Mouse (Mus musculus) cerebellum, adult 2 months (tissue): Measurements from ENCODE around the gene Rab3b. TPM values are rescaled to one million over a fixed set of nuclear protein-coding genes. Genes with fewer than 3 reads are reported as not detected.

Experiments
- DNase-seq, 2 experiments: peaks; one replicate each; pipeline ENCODE4 v3.0.0; 2021
- H3K27ac ChIP-seq: fragments of 200-500 bp; 2 replicates; pipeline ENCODE4 v1.5.1; 2012; ENCODE audit warnings: low read length, control low read depth, inconsistent platforms; ENCODE audit not compliant: insufficient read depth
- H3K27me3 ChIP-seq: fragments of 200-500 bp; 2 replicates; pipeline ENCODE4 v1.6.1; 2012; ENCODE audit warnings: inconsistent platforms, mild to moderate bottlenecking, low read length, moderate library complexity; ENCODE audit not compliant: control insufficient read depth, insufficient read depth
- H3K4me1 ChIP-seq: fragments of 200-500 bp; 2 replicates; pipeline ENCODE4 v1.6.1; 2011; ENCODE audit warnings: low read length; ENCODE audit not compliant: control insufficient read depth, insufficient read depth
- H3K4me3 ChIP-seq: fragments of 200-500 bp; replicated peaks from 2 replicates; pipeline ENCODE3; 2011; ENCODE audit warnings: mild to moderate bottlenecking, low read depth, low read length, control low read depth; ENCODE audit not compliant: insufficient read depth
- CTCF ChIP-seq: fragments of 200-500 bp; IDR thresholded peaks from 2 replicates; pipeline ENCODE4 v1.5.1; 2011; ENCODE audit warnings: low read depth, mild to moderate bottlenecking, control low read depth, low read length, moderate library complexity, borderline replicate concordance; ENCODE audit not compliant: insufficient read depth
- POLR2A ChIP-seq: fragments of 200-500 bp; IDR thresholded peaks from 2 replicates; pipeline ENCODE4 v1.6.1; 2011; ENCODE audit warnings: low read length, control low read depth, borderline replicate concordance; ENCODE audit not compliant: insufficient read depth
- WGBS: fragments of 180-500 bp; shearing (Covaris S2); methylation state at CpG from one replicate; pipeline ENCODE4 v1.1.7; 2018; 5-methylcytosine and 5-hydroxymethylcytosine counted together
- polyA plus RNA-seq: library from polyadenylated mRNA; depleted of rRNA; stranded (reverse); fragments of >200 nt; gene quantifications from 2 replicates; pipeline ENCODE4 v1.2.3, GENCODE M21; 2012

The Rab3b gene
- polyA plus RNA-seq, 1 experiment = 42.5 TPM

DNA sequence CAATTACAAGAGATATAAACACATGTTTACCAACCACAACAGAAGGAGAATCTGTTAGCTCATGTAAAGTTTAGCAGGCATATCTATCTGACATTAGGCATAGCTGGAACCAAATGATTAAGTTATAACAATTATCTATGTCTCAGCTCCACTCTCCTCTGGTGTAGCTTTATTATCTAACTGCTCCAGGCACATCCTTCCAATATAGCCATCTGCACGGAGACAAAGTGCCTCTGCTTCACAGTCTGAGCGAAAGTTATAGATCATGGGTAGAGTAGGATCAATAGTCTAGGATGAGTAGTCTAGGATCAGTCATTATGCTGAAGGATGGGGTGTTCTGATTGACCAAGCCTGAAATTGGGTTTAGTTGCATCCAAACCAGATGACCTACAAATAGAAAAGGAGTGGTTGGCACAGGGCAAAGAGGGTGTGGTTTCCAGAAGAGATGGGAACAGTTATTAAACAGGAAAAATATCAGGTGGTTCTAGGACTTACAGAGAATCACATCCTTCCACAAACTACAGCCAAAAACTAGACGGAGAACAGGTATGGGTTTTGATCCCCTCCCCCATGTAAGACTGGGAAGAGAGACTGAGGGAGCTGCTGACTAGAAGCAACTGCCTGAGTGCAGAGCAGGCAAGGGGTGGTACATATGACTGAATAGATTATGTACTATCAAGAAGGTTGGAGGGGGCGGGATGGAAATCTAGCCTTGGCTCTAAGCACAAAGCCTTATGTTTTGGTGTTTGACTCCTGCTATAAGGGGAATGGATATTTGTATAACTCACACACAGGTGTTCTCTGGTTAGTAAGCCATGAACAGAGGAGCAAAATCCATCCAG lies 82.0 kb downstream of the Rab3b start:
- no peaks in the 10 kb centered on the region for H3K27me3 ChIP-seq
- TF ChIP-seq POLR2A = no peak
- 84% methylated on average over 4 of the region's 4 CpGs for WGBS
- H3K4me1 ChIP-seq = no peaks in the 10 kb centered on the region
- H3K27ac ChIP-seq = no peak overlapping the region
- H3K4me3 ChIP-seq = no peak overlapping the region
- no peak for DNase-seq

DNA sequence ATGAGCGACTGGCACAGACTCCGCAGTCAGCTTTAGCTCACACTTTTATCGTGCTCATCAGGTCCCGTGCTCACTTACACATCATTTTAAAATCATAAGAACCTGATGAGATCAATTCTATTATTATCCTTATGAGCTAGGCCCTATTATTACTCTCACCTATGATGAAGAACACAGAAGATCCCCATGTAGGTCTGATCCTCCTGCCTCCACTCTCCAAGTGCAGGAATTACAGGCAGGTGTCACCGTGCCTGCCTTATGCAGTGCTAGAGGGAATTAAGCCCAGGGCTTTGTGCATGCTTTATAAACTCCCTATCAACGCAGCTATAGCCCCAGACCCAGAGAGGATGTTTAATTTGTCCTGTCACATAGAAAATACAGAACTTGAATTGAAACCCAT lies 84.2 kb downstream of the Rab3b start:
- Histone ChIP-seq H3K4me1 (no peaks in the 10 kb centered on the region), H3K27ac (no peak overlapping the region), H3K27me3 (no peaks in the 10 kb centered on the region), H3K4me3 (no peak overlapping the region)
- no peak for TF ChIP-seq CTCF
- no peak for TF ChIP-seq POLR2A
- DNase-seq = no peak
- WGBS = 87% methylated on average over 6 of the region's 6 CpGs

DNA sequence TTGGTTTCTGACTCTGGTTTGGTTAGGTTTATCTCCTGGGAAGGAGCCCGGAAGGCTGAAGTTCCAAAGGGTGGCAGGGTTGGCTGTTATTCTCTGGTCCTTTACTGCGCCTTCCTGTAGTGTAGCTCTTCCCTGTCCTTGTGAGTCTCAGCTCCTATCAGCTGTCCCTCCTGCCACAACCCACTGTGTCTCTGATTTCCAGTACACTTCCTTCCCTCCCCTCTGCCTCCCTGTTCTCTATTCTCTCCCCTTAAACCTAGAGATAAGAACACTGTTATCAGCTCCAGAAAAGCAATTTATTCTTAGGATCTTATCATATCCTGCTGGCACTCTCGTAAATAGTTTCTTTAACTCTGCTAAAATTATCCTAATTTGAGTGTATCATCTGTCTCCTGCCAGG lies 90.7 kb downstream of the Rab3b start:
- no peak for DNase-seq
- Histone ChIP-seq H3K27me3 (no peaks in the 10 kb centered on the region), H3K4me1 (no peaks in the 10 kb centered on the region), H3K4me3 (no peak overlapping the region), H3K27ac (no peak overlapping the region)
- 82% methylated on average over 3 of the region's 3 CpGs for WGBS
- no peak for TF ChIP-seq CTCF
- TF ChIP-seq POLR2A = no peak

DNA sequence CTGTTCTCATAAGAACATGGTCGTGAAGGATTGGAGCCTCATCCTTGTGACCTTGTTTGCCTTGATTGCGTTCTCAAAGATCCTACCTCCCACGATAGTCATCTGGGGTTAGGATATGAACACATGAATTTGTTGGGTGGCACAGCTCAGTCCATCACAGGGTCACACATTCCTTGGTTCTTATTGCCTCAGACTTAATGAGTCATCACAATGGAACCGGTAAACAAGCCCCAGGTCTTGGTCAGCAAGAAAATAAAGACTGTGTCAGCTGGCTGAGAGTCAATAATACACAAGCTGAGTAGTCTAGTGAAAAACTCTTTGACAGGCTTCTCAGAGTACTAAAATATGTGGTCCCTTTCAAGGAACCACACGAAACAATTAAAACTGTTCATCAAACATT lies 92.2 kb downstream of the Rab3b start:
- no peaks in the 10 kb centered on the region for H3K4me1 ChIP-seq
- TF ChIP-seq POLR2A = no peak
- TF ChIP-seq CTCF = no peak
- H3K27ac ChIP-seq = no peak overlapping the region
- WGBS = 80% methylated on average over 5 of the region's 5 CpGs
- no peaks in the 10 kb centered on the region for H3K27me3 ChIP-seq
- no peak overlapping the region for H3K4me3 ChIP-seq
- DNase-seq = no peak

DNA sequence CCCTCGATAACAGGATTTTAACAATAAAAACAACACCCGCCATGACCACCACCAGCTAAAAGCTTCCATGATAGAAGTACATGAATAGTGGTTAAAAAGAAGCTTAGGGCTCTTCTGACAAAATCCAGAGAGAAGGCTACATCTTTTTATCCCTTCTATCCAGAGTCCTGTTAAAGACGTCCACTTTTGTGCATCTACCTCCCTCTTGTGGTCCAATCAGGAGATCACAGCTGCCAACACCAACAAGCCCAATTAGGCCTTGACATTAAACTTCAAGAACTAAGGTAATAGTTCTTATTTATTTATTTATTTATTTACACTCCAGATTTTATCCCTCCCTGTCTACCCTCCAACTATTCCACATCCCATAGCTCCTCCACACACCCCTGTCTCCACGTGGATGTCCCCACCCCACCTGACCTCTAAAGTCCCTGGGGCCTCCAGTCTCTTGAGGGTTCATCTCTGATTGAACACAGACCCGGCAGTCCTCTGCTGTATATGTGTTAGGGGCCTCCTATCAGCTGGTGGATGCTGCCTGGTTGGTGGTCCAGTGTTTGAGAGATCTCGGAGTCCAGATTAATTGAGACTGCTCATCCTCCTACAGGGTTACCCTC lies 97.7 kb downstream of the Rab3b start:
- H3K27me3 ChIP-seq = no peaks in the 10 kb centered on the region
- TF ChIP-seq POLR2A = no peak
- peak; percentile 73 for TF ChIP-seq CTCF
- DNase-seq = peak; percentile 45 to 50
- no peaks in the 10 kb centered on the region for H3K4me1 ChIP-seq
- no peak overlapping the region for H3K4me3 ChIP-seq
- 41% methylated on average over 6 of the region's 6 CpGs for WGBS
- no peak overlapping the region for H3K27ac ChIP-seq

DNA sequence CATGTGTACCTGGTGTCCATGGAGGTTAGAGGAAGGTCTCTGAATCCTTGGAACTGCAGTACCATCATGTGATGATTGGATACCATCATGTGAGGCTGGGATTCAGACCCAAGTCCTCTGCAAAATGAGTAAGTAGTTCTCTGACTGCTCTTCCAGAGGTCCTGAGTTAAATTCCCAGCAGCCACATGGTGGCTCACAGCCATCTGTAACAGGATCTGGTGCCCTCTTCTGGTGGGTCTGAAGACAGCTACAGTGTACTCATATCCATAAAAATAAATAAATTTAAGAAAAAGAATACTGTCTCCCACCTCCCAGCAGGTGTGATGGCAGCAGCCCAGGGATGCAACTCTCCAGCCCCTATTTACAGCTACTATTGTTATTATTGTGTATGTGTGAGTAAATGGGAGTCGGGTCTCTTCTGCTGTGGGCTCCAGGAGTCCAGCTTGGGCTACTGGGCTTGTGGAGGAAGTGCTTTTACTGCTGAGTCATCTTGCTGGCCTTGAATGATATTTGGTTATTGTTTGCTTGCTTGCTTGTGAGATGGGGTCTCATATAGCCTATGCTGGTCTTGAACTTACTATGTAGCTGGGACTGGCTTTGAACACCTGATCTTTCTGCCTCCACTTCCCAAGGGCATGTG lies 108.1 kb downstream of the Rab3b start:
- DNase-seq = no peak
- H3K4me1 ChIP-seq = no peaks in the 10 kb centered on the region
- no peaks in the 10 kb centered on the region for H3K27me3 ChIP-seq
- no peak overlapping the region for H3K27ac ChIP-seq
- TF ChIP-seq CTCF (no peak), POLR2A (no peak)
- no peak overlapping the region for H3K4me3 ChIP-seq
- WGBS = 74% methylated on average over 1 of the region's 1 CpGs

DNA sequence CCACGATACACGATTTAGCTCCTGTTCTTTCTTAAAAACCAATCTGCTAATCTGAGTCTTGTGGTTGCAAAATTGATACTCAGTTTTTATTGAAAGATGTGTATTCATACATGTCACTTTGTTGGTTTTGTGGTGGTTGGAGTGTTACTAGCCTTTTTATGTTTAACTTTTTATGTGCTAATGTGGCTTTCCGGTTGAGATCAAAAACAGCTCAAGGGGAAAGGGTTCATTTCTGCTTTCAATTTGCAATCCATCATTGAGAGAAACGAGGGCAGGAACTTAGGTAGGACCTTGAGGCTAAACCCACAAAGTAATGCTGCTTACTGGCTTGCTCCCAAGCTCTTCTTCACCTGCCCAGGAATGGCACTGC lies 108.6 kb downstream of the Rab3b start:
- TF ChIP-seq POLR2A = no peak
- TF ChIP-seq CTCF = no peak
- Histone ChIP-seq H3K4me1 (no peaks in the 10 kb centered on the region), H3K27me3 (no peaks in the 10 kb centered on the region), H3K27ac (no peak overlapping the region), H3K4me3 (no peak overlapping the region)
- DNase-seq = no peak
- WGBS = 82% methylated on average over 4 of the region's 4 CpGs

DNA sequence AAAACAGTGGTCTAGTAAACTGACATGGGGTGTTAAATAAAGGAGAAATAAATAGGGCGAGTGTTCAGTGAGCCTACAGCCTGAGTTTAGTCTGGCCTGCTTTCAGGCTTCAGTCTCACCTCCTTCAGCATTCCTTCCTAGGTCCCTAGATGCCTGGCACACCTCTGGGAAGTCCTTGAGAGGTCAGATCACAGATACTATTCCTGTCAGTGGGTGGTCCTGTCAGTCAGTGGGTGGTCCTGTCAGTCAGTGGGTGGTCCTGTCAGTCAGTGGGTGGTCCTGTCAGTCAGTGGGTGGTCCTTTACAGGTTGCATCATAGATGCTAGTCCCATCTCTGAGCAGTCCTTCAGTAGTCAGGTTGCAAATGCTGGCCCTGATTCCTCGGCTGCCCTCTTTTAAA lies 110.6 kb downstream of the Rab3b start:
- TF ChIP-seq CTCF = no peak
- DNase-seq = no peak
- no peaks in the 10 kb centered on the region for H3K4me1 ChIP-seq
- H3K27me3 ChIP-seq = no peaks in the 10 kb centered on the region
- H3K27ac ChIP-seq = no peak overlapping the region
- 66% methylated on average over 2 of the region's 2 CpGs for WGBS
- H3K4me3 ChIP-seq = no peak overlapping the region
